ENCODE assay signal across 17 mouse cellular contexts in the genomic region with DNA sequence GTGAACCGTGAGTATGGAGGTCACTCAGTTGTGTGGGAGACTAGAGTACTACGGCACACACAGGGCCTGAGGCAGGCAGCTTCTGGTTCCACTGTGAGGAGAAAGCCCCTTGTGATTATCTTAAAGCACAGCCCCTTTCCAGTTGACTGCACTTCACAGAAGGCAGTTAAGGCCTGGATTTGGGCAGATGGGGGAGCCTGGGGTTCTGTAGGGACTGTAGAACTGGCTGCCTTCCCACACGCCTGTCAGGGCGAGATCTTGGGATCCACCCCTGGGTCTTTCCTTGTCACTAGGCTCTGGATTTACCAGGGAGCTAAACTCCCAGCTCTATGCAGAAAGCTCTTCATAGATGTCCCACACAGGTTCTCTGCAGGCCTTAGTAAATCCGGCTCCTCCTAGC. TPM values are rescaled to one million over a fixed set of nuclear protein-coding genes. Genes with fewer than 3 reads are reported as not detected.
DNase-seq lines count a peak whose midpoint lies in the region; ATAC-seq and TF ChIP-seq lines count a peak whose summit lies in the region.
"Had no signal": no experiment of that assay in that cellular context is flagged by ENCODE, and none has a peak within 500 bp of the region (broad histone marks: within the 10 kb centered on the region; RNA-seq: fewer than 3 reads in every experiment).

No protein-coding gene starts in this region.

- H3K4me3 ChIP-seq in kidney, postnatal 0 days (replicated peaks; ENCODE audit: low read depth, low read length) = no peak overlapping the region
- H3K4me3 ChIP-seq in hindbrain, embryonic 16.5 days (ENCODE audit: low read length) = no peak overlapping the region
- H3K4me3 ChIP-seq in liver, embryonic 12.5 days = no peak overlapping the region
- H3K4me3 ChIP-seq: heart, embryonic 10.5 days; intestine, embryonic 15.5 days had no signal

- H3K4me1 ChIP-seq in kidney, postnatal 0 days (replicated peaks; ENCODE audit: insufficient read depth, low read length) = 0 out of 2 replicates have a peak, but pooled peaks cover 6% of the 10 kb centered on the region
- peaks cover 11% of the 10 kb centered on the region for H3K4me1 ChIP-seq in hindbrain, embryonic 16.5 days (ENCODE audit: control insufficient read depth, insufficient read depth, low read depth, low read length)
- peaks cover 35% of the 10 kb centered on the region for H3K4me1 ChIP-seq in liver, embryonic 12.5 days

- TF ChIP-seq CTCF in kidney, postnatal 0 days (IDR thresholded peaks at IDR 0.05; ENCODE audit: low read depth) = no peak
- TF ChIP-seq CTCF in brain, embryonic 14.5 days (IDR thresholded peaks at IDR 0.05; ENCODE audit: borderline replicate concordance, extremely low read depth, insufficient read depth, insufficient read length) = no peak

- no peaks in the 10 kb centered on the region for H3K36me3 ChIP-seq in kidney, postnatal 0 days (ENCODE audit: insufficient read depth, low read length)
- no peaks in the 10 kb centered on the region for H3K36me3 ChIP-seq in hindbrain, embryonic 16.5 days (ENCODE audit: control insufficient read depth, insufficient read depth, low read length)
- H3K36me3 ChIP-seq in liver, embryonic 12.5 days = no peaks in the 10 kb centered on the region
- H3K36me3 ChIP-seq: heart, embryonic 10.5 days; intestine, embryonic 15.5 days had no signal

- WGBS in kidney, postnatal 0 days = 57% methylated on average over 5 of the region's 5 CpGs
- WGBS in hindbrain, embryonic 16.5 days = 52% methylated on average over 5 of the region's 5 CpGs
- 63% methylated on average over 5 of the region's 5 CpGs for WGBS in liver, embryonic 12.5 days (ENCODE audit: insufficient replicate concordance)

- no peaks in the 10 kb centered on the region for H3K9me3 ChIP-seq in kidney, postnatal 0 days (replicated peaks; ENCODE audit: low read length)
- no peaks in the 10 kb centered on the region for H3K9me3 ChIP-seq in hindbrain, embryonic 16.5 days (ENCODE audit: control insufficient read depth, low read length)
- no peaks in the 10 kb centered on the region for H3K9me3 ChIP-seq in liver, embryonic 12.5 days (replicated peaks)
- H3K9me3 ChIP-seq: heart, embryonic 10.5 days; intestine, embryonic 15.5 days had no signal

- ATAC-seq in kidney, postnatal 0 days (replicated peaks; ENCODE audit: low FRiP score, low read depth) = no peak
- ATAC-seq in hindbrain, embryonic 16.5 days = 0 out of 2 replicates have a peak, but pooled peaks have one; percentile 27
- ATAC-seq in liver, embryonic 12.5 days = no peak
- ATAC-seq: intestine, embryonic 15.5 days; Patski had no signal

- H3K27ac ChIP-seq in kidney, postnatal 0 days = no peak overlapping the region
- H3K27ac ChIP-seq in hindbrain, embryonic 16.5 days (ENCODE audit: low read depth, low read length) = no peak overlapping the region
- no peak overlapping the region for H3K27ac ChIP-seq in liver, embryonic 12.5 days
- H3K27ac ChIP-seq: heart, embryonic 10.5 days; intestine, embryonic 15.5 days; liver, embryonic 14.5 days had no signal

- H3K4me2 ChIP-seq in kidney, postnatal 0 days (ENCODE audit: low read length) = no peak overlapping the region
- no peak overlapping the region for H3K4me2 ChIP-seq in hindbrain, embryonic 16.5 days (ENCODE audit: low read length)
- no peak overlapping the region for H3K4me2 ChIP-seq in liver, embryonic 12.5 days
- H3K4me2 ChIP-seq: intestine, embryonic 15.5 days had no signal

- TF ChIP-seq POLR2A in brain, embryonic 14.5 days (IDR thresholded peaks at IDR 0.05; ENCODE audit: borderline replicate concordance, extremely low read depth, insufficient read depth, insufficient read length, poor library complexity, severe bottlenecking) = no peak

- no peak overlapping the region for H3K9ac ChIP-seq in kidney, postnatal 0 days (ENCODE audit: low read depth, low read length)
- H3K9ac ChIP-seq in hindbrain, embryonic 16.5 days (ENCODE audit: low read depth, low read length) = no peak overlapping the region
- H3K9ac ChIP-seq in liver, embryonic 12.5 days = no peak overlapping the region
- H3K9ac ChIP-seq: intestine, embryonic 15.5 days; liver, embryonic 14.5 days had no signal

- H3K27me3 ChIP-seq in kidney, postnatal 0 days (ENCODE audit: insufficient read depth, low read length) = no peaks in the 10 kb centered on the region
- H3K27me3 ChIP-seq in hindbrain, embryonic 16.5 days (replicated peaks; ENCODE audit: control insufficient read depth, insufficient read depth, low read length) = peaks cover 9% of the 10 kb centered on the region
- peaks cover 40% of the 10 kb centered on the region for H3K27me3 ChIP-seq in liver, embryonic 12.5 days (replicated peaks)

- peak; percentile 48 to 69 for DNase-seq in cerebellum, postnatal 10 days
- DNase-seq in cerebellum, adult 11 months = no peak
- peak; percentile 14 for DNase-seq in kidney, postnatal 0 days (ENCODE audit: low spot score)
- DNase-seq in kidney, postnatal 10 days = no peak
- peak; percentile 85 for DNase-seq in brain, embryonic 14.5 days (ENCODE audit: low read depth)
- no peak for DNase-seq in thymus, postnatal 25 days
- DNase-seq: cerebellum, postnatal 36 days; gastrocnemius, postnatal 25 days; heart, postnatal 14 days; lung, postnatal 14 days; thymus, adult 2 months had no signal

RNA-seq across cellular contexts. Expression of gene Ripply3, which starts 2.2 kb away (rescaled TPM):
- polyA plus RNA-seq in kidney, postnatal 0 days (2015; fragmentation: Nextera tagmentation; extraction: Ambion mirVana) = 14.0 and 14.9 TPM in 2 replicates
- polyA plus RNA-seq in brain, embryonic 14.5 days (2012; rRNA removed) = 1.1 and 1.4 TPM in 2 replicates
- 0.84 and 1.3 TPM in 2 replicates for polyA plus RNA-seq in hindbrain, embryonic 16.5 days (2015; fragmentation: Nextera tagmentation; extraction: Ambion mirVana)
- 2.4 and 3.1 TPM in 2 replicates for polyA plus RNA-seq in liver, embryonic 12.5 days (2016; fragmentation: Nextera tagmentation; extraction: Ambion mirVana)
- polyA plus RNA-seq: Patski had no signal

RNA-seq across cellular contexts. Expression of gene Hlcs, which starts 17.1 kb away (rescaled TPM):
- 5.0 and 5.9 TPM in 2 replicates for polyA plus RNA-seq in kidney, postnatal 0 days (2015; fragmentation: Nextera tagmentation; extraction: Ambion mirVana)
- 6.3 and 7.2 TPM in 2 replicates for polyA plus RNA-seq in brain, embryonic 14.5 days (2012; rRNA removed)
- polyA plus RNA-seq in hindbrain, embryonic 16.5 days (2015; fragmentation: Nextera tagmentation; extraction: Ambion mirVana) = 7.9 and 8.3 TPM in 2 replicates
- polyA plus RNA-seq in liver, embryonic 12.5 days (2016; fragmentation: Nextera tagmentation; extraction: Ambion mirVana) = 4.4 and 4.9 TPM in 2 replicates

RNA-seq across cellular contexts. Expression of gene Ttc3, which starts 40.0 kb away (rescaled TPM):
- 152 and 158 TPM in 2 replicates for polyA plus RNA-seq in kidney, postnatal 0 days (2015; fragmentation: Nextera tagmentation; extraction: Ambion mirVana)
- polyA plus RNA-seq in brain, embryonic 14.5 days (2012; rRNA removed) = 290 and 425 TPM in 2 replicates
- 889 and 920 TPM in 2 replicates for polyA plus RNA-seq in hindbrain, embryonic 16.5 days (2015; fragmentation: Nextera tagmentation; extraction: Ambion mirVana)
- 43.7 and 46.7 TPM in 2 replicates for polyA plus RNA-seq in liver, embryonic 12.5 days (2016; fragmentation: Nextera tagmentation; extraction: Ambion mirVana)

RNA-seq across cellular contexts. Expression of gene Pigp, which starts 41.2 kb away (rescaled TPM):
- 195 and 220 TPM in 2 replicates for polyA plus RNA-seq in kidney, postnatal 0 days (2015; fragmentation: Nextera tagmentation; extraction: Ambion mirVana)
- polyA plus RNA-seq in brain, embryonic 14.5 days (2012; rRNA removed) = 76.8 and 101 TPM in 2 replicates
- 108 and 122 TPM in 2 replicates for polyA plus RNA-seq in hindbrain, embryonic 16.5 days (2015; fragmentation: Nextera tagmentation; extraction: Ambion mirVana)
- 52.3 and 53.7 TPM in 2 replicates for polyA plus RNA-seq in liver, embryonic 12.5 days (2016; fragmentation: Nextera tagmentation; extraction: Ambion mirVana)

Comparison
In these comparisons a context has a peak if more than half of its experiments do, and no peak if none do; other contexts are left out.
1. DNase-seq: peak in cerebellum, postnatal 10 days (2 of 2), kidney, postnatal 0 days (single experiment) and brain, embryonic 14.5 days (single experiment); none in cerebellum, adult 11 months (single experiment), kidney, postnatal 10 days (single experiment) and thymus, postnatal 25 days (single experiment).